Mouse (Mus musculus) C2C12 (cell line): ENCODE measurements around the gene Mettl27. TPM values are rescaled to one million over a fixed set of nuclear protein-coding genes. Genes with fewer than 3 reads are reported as not detected.
"Not testable (repeated sequence)": the region's sequence is repeated elsewhere in the genome, so short reads cannot be mapped to it uniquely, and the experiment has no call there.

ENCODE experiments used
- H3K27me3 ChIP-seq: one replicate; pipeline ENCODE4 v1.6.1; 2011; ENCODE audit not compliant: control insufficient read depth, insufficient read depth, insufficient read length
- H3K36me3 ChIP-seq: one replicate; pipeline ENCODE4 v1.6.1; 2011; ENCODE audit not compliant: control insufficient read depth, insufficient read depth
- H3K4me3 ChIP-seq: one replicate; pipeline ENCODE4 v1.5.1; 2011; ENCODE audit warnings: mild to moderate bottlenecking, control low read depth; ENCODE audit not compliant: poor library complexity, insufficient read depth, severe bottlenecking
- H3K79me2 ChIP-seq: one replicate; pipeline ENCODE4 v1.6.1; 2011; ENCODE audit not compliant: control insufficient read depth, insufficient read depth
- H3K79me3 ChIP-seq: one replicate; pipeline ENCODE4 v1.6.1; 2011; ENCODE audit warnings: low read depth, control low read depth
- H3ac ChIP-seq: one replicate; pipeline ENCODE3; 2011; ENCODE audit warnings: low read depth; ENCODE audit not compliant: control insufficient read depth, insufficient read length
- CEBPB ChIP-seq: IDR thresholded peaks from one replicate; pipeline ENCODE4 v1.6.1; 2011; ENCODE audit warnings: low read depth, mild to moderate bottlenecking, control low read depth, moderate library complexity
- CTCF ChIP-seq: IDR thresholded peaks from one replicate; pipeline ENCODE4 v1.5.1; 2011; ENCODE audit not compliant: control insufficient read depth, insufficient read depth, insufficient read length
- FOSL1 ChIP-seq: IDR thresholded peaks from one replicate; pipeline ENCODE4 v1.8.0; 2011; ENCODE audit warnings: mild to moderate bottlenecking, low read length; ENCODE audit not compliant: poor library complexity, insufficient read depth, severe bottlenecking
- MAX ChIP-seq: IDR thresholded peaks from one replicate; pipeline ENCODE4 v1.6.1; 2011; ENCODE audit warnings: mild to moderate bottlenecking, control low read depth
- MYOD1 ChIP-seq: IDR thresholded peaks from one replicate; pipeline ENCODE4 v1.6.1; 2011; ENCODE audit warnings: low read depth; ENCODE audit not compliant: control insufficient read depth, insufficient read length
- MYOG ChIP-seq: IDR thresholded peaks from one replicate; pipeline ENCODE4 v1.6.1; 2011; ENCODE audit not compliant: control insufficient read depth, insufficient read length; ENCODE audit errors: extremely low read depth
- USF1 ChIP-seq: IDR thresholded peaks from one replicate; pipeline ENCODE4 v1.6.1; 2011; ENCODE audit warnings: low read depth, mild to moderate bottlenecking, control low read depth, moderate library complexity
- polyA plus RNA-seq: library from polyadenylated mRNA; unstranded; fragments of >200 nt; fragmentation: generic; extraction: Trizol; gene quantifications from one replicate; pipeline ENCODE4 v1.2.1, GENCODE M21; 2012; ENCODE audit warnings: missing spikeins

Mettl27 gene
- polyA plus RNA-seq, 1 experiment, result 4.3 TPM

DNA sequence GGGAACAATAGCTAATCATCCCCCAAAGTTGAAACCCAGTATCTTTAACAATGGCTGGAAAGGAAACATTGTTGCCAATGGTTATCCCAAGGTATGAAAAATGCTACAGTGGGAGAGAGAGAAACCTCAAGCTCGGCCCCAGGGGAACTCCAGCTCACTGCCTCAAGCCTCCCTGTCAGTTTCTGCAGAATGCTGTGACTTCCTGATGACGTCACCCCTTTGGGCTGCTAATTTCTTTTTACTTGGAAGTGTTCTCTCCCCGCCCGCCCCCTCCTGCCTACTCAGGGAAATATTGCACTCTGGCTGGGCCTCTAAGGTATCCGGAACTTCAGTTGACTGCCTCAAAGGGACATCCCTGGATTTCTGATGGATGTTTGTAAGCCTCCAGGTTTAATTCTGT is 31.4 kb downstream of the Mettl27 start:
- Histone ChIP-seq H3K4me3 (no peak overlapping the region), H3K79me3 (no peaks in the 10 kb centered on the region)
- no peak for TF ChIP-seq MYOD1
- TF ChIP-seq MYOG, result no peak
- TF ChIP-seq MAX, result no peak
- no peak for TF ChIP-seq CEBPB
- no peak for TF ChIP-seq CTCF
- TF ChIP-seq FOSL1, result no peak
- TF ChIP-seq USF1, result no peak

DNA sequence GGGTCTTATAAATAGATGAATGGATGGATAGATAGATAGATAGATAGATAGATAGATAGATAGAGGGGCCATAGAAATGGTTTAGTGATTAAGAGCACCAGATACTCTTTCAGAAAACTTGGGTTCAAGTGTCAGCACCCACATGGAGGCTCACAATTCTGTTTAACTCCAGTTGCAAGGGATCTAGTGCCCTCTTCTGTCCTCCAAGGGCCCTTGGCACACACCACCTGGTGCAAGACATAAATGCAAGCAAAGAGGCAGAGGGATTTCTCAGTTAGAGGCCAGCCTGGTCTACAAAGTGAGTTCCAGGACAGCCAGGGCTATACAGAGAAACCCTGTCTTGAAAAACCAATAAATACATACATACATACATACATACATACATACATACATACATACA is 32.5 kb downstream of the Mettl27 start:
- H3K79me3 ChIP-seq, H3K27me3 ChIP-seq, H3K36me3 ChIP-seq, H3K4me3 ChIP-seq, H3ac ChIP-seq, H3K79me2 ChIP-seq: not testable (repeated sequence)

More for the DNA sequence above, 31.4 kb downstream of the Mettl27 start:
- H3ac ChIP-seq, result no peak overlapping the region
- no peaks in the 10 kb centered on the region for H3K79me2 ChIP-seq
- peaks cover 6% of the 10 kb centered on the region for H3K27me3 ChIP-seq
- H3K36me3 ChIP-seq, result no peaks in the 10 kb centered on the region

DNA sequence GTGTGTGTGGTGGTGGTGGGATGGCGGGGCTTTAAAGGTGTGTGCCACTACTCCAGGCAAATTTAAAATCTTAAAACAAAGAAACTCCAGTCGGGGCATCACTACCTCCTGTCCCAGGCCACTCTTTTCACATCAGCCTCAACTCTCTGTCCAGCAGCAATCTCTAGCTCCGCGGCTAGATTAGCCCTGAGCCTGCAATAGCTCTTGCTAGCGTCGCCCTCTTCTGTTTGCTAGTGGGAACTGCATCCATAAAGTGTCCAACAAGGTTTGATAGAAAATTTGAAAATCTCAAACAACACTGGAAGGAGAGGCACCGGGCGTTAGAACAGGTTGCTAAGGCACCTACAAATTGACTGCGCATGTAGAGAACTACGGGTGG is 33.3 kb downstream of the Mettl27 start:
- Histone ChIP-seq H3K79me2 (no peaks in the 10 kb centered on the region), H3K27me3 (peaks cover 6% of the 10 kb centered on the region), H3K4me3 (no peak overlapping the region), H3K79me3 (no peaks in the 10 kb centered on the region), H3K36me3 (no peaks in the 10 kb centered on the region), H3ac (no peak overlapping the region)
- TF ChIP-seq MYOG (no peak), CTCF (peak; percentile 52)

DNA sequence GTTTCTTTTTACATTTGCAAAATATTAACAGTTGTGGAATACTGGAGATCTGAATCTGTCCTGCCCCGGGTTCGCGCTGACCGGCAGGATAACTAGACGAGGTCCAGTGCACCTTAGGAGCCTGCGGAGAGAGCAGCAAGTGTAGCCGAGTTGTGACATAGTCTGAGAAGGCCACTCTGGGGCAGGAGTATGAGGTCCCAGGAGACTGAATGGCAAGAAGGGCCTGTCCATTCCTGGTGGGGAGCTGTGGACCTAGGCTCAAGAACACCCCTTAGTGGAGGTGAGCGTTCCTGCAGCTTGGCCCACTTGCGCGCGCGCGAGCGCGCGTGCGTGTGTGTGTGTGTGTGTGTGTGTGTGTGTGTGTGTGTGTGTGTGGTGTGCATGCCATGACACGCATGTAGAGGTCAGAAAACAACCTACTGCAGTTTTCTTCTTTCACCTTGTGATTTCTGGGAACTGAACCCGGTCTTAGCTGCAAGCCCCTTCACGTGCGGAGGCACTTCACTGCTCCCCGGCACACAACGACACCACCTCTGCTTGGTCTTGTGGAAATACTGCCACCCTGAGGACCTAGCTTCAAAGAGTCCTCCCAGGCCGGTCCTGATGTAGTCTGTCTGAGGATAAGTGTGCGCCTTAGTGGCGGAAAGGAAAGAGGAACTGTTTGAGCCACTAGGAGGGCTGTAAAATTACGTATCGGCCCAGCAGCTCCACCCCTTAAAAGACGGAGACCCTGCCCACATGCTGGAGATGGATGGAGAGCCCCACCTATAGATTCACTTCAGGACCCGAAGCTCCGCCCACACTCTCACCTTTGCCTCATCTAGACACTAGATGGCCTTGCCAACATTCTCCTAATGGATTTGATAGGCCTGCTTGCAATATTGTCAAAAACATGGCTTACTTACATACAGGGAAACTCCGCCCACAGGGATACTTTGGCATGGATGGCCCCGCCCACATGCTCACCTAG is 34.0 kb downstream of the Mettl27 start:
- peak; percentile 25 for TF ChIP-seq CTCF
- TF ChIP-seq USF1, result no peak
- TF ChIP-seq MYOD1, result no peak
- TF ChIP-seq MAX, result no peak
- no peak for TF ChIP-seq MYOG
- no peak for TF ChIP-seq FOSL1
- TF ChIP-seq CEBPB, result no peak
- peaks cover 6% of the 10 kb centered on the region for H3K27me3 ChIP-seq
- H3K4me3 ChIP-seq, result no peak overlapping the region
- no peaks in the 10 kb centered on the region for H3K36me3 ChIP-seq
- H3ac ChIP-seq, result no peak overlapping the region
- H3K79me2 ChIP-seq, result no peaks in the 10 kb centered on the region
- H3K79me3 ChIP-seq, result no peaks in the 10 kb centered on the region

DNA sequence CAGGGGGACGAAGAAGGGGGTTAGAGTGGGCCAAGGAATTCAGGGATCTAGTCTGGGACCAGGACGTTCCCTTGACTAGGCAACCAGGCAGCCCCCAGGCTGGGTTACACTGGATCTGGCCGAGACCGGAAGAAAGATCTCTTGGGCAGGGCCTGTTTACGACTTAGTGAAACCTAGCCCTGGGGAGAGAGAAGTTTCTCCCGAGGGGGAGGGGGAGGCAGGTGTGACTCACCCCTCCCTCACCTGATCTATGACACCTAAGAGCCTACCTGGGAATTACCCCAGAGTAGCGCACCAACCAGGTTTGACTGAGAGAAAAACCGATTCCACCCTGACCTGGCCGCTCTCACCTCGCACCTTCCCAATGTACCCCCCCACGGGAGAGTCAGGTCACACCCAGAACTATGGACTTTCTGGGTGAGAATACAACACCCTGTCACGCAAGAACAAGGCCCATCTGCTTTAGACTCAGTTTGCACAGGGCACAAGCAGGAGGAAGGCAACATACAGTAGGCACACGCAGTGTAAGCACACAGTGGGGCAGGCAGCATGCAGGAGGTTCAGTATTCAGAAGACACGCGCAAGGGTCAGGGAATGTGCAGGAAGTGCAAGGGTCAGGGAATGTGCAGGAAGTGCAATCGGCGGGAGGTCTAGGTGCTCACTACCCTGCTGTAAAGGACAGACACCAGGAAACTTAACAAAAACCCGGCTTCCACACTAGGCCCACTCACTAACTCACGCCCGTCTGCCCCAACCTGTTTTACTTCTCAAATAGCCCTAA is 35.2 kb downstream of the Mettl27 start:
- Histone ChIP-seq H3K36me3 (no peaks in the 10 kb centered on the region), H3ac (no peak overlapping the region), H3K79me2 (no peaks in the 10 kb centered on the region), H3K27me3 (peaks cover 6% of the 10 kb centered on the region), H3K79me3 (no peaks in the 10 kb centered on the region), H3K4me3 (no peak overlapping the region)
- no peak for TF ChIP-seq USF1
- TF ChIP-seq MYOG, result no peak
- TF ChIP-seq CEBPB, result no peak
- no peak for TF ChIP-seq MYOD1
- TF ChIP-seq FOSL1, result no peak
- TF ChIP-seq MAX, result no peak
- no peak for TF ChIP-seq CTCF

DNA sequence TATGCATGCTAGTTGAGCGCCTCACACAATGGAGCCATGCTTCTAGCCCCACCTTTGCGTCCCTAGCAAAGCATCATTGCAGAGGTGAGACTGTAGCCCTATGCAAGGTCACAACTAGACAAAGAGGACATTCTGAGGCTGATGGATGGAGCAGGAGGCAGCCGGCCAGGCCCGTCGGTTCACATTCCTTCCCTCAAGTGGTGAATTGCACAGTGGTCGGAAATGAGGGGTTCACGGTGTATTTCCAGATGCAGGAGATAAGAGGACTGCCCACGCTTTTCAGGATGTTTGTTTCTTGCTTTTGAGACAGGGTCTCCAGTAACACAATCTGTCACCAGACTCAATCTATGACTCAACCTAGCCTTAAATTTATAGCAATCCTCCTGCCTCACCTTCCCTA is 38.5 kb downstream of the Mettl27 start:
- TF ChIP-seq USF1 (no peak), MAX (no peak), CEBPB (no peak), CTCF (no peak), MYOG (no peak), MYOD1 (no peak), FOSL1 (no peak)
- H3K27me3 ChIP-seq, result peaks cover 6% of the 10 kb centered on the region
- no peaks in the 10 kb centered on the region for H3K79me3 ChIP-seq
- no peaks in the 10 kb centered on the region for H3K79me2 ChIP-seq
- no peaks in the 10 kb centered on the region for H3K36me3 ChIP-seq
- H3ac ChIP-seq, result no peak overlapping the region
- H3K4me3 ChIP-seq, result no peak overlapping the region
